Mouse (Mus musculus): Measurements from ENCODE around the gene Mark2.

- no peak for TF ChIP-seq CTCF (IDR thresholded peaks at IDR 0.05; ENCODE audit: extremely low read depth, insufficient read depth, low read length)
- TF ChIP-seq POLR2A (IDR thresholded peaks at IDR 0.05; ENCODE audit: extremely low read depth, insufficient read depth, low read length) = no peak
These were observed 95.6 kb downstream of the Mark2 start for GRCm38 (mm10) chr19:7246021-7246420.

All from cortical plate, adult 2 months (tissue).